Mouse (Mus musculus) lung, embryonic 15.5 days (tissue): ENCODE measurements around the gene Il12rb1. TPM values are rescaled to one million over a fixed set of nuclear protein-coding genes. Genes with fewer than 3 reads are reported as not detected.

Source experiments
- ATAC-seq: fragments of 200-750 bp; cut with Nextera tagmentation; 2 replicates; pipeline ENCODE4 v1.8.0; 2017; ENCODE audit warnings: moderate number of reproducible peaks, borderline replicate concordance; ENCODE audit not compliant: low FRiP score, low TSS enrichment; ENCODE audit errors: extremely low read depth
- H3K27ac ChIP-seq: fragments of 300-500 bp; sonication (generic); 2 replicates; pipeline ENCODE4 v1.5.1; 2015; ENCODE audit warnings: moderate library complexity, mild to moderate bottlenecking, inconsistent platforms
- H3K27me3 ChIP-seq: fragments of 300-500 bp; sonication (generic); 2 replicates; pipeline ENCODE4 v1.6.1; 2015; ENCODE audit warnings: inconsistent platforms
- H3K36me3 ChIP-seq: fragments of 300-500 bp; sonication (generic); 2 replicates; pipeline ENCODE4 v1.6.1; 2015; ENCODE audit warnings: inconsistent platforms
- H3K4me1 ChIP-seq: fragments of 300-500 bp; sonication (generic); 2 replicates; pipeline ENCODE4 v1.6.1; 2015; ENCODE audit warnings: inconsistent platforms
- H3K4me2 ChIP-seq: fragments of 300-500 bp; sonication (generic); 2 replicates; pipeline ENCODE4 v1.6.1; 2015; ENCODE audit warnings: inconsistent platforms, mild to moderate bottlenecking, moderate library complexity
- H3K4me3 ChIP-seq: fragments of 300-500 bp; sonication (generic); 2 replicates; pipeline ENCODE4 v1.5.1; 2015; ENCODE audit warnings: mild to moderate bottlenecking, inconsistent platforms
- H3K9ac ChIP-seq: fragments of 300-500 bp; sonication (generic); 2 replicates; pipeline ENCODE4 v1.6.1; 2015; ENCODE audit warnings: inconsistent platforms
- H3K9me3 ChIP-seq: fragments of 300-500 bp; sonication (generic); 2 replicates; pipeline ENCODE4 v1.6.1; 2016; ENCODE audit warnings: inconsistent platforms
- WGBS: fragments of 180-500 bp; shearing (Covaris S2); methylation state at CpG from one replicate; pipeline ENCODE4 v1.1.7; 2015; 5-methylcytosine and 5-hydroxymethylcytosine counted together
- polyA plus RNA-seq: library from polyadenylated mRNA; unstranded; fragments of >200 nt; fragmentation: Nextera tagmentation; extraction: Ambion mirVana; gene quantifications from 2 replicates; pipeline ENCODE4 v1.2.1, GENCODE M21; 2015

Gene Il12rb1
- polyA plus RNA-seq, 1 experiment from 2014 or later = 0.27 TPM

DNA sequence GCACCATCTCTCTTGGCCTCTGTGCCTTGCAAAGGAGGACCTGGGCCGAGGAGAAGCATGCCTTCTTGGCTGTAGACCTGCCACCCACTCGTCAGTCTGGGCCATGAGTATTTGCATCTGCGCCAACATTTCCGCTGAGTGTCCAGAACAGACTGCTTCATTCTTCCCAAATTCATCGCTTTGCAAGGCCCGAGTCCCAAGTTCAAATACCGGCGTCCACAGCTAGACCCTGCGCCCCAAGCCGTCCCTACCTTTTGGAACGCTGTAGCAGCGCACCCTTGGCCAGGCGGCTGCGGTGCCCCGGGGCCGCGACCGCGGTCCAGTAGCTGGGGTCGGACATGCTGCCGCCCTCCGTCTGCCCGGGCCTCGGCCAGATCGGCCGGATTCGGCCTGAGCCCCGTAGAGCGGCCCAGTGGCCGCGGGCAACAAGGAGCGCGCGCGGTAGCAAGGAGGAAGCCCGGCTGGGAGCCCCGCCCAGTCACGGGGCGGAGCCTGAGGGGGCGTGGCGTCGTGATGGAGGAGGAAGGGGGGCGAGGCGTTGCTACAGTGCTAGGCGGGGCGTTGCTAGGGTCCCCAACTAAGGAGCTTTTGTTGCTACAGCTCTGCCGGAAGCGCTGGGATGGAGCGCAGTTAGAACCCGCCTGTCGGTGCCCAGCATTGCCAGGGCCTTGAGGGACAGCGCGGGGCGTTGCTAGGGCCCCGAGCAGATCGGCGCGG, 16.1 kb upstream of the Il12rb1 start:
- Histone ChIP-seq H3K4me1 (peaks cover 56% of the 10 kb centered on the region), H3K27ac (peak overlapping the region; percentile 90), H3K4me3 (peak overlapping the region; percentile 86), H3K4me2 (peak overlapping the region; percentile 93), H3K27me3 (peaks cover 18% of the 10 kb centered on the region; the same call in 1 of the 2 replicates), H3K9ac (peak overlapping the region; percentile 98), H3K9me3 (no peaks in the 10 kb centered on the region), H3K36me3 (peaks cover 12% of the 10 kb centered on the region)
- 2% methylated on average over 58 of the region's 58 CpGs for WGBS
- ATAC-seq = peak; percentile 80

DNA sequence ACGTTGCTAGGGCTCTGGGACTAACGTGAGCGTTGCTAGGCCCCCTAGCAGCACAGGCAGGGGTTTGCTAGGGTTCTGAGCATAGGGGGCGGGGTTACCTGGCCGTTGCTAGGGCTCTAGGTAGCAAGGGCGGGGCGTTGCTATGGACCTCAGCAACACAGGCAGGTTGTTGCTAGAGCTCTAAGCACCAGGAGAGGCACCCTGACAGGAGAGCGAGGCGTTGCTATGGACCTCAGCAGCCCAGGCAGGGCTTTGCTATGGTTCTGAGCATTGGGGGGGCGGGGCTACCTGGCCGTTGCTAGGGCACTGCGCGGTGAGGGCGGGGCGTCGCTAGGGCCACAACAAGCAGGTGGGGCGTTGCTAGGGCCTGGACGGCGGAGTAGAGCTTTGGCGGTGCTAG, 15.5 kb upstream of the Il12rb1 start:
- H3K27ac ChIP-seq = peak overlapping the region; percentile 90
- peaks cover 19% of the 10 kb centered on the region; the same call in 1 of the 2 replicates for H3K27me3 ChIP-seq
- peak; percentile 48 for ATAC-seq
- H3K4me2 ChIP-seq = peak overlapping the region; percentile 93
- peak overlapping the region; percentile 86 for H3K4me3 ChIP-seq
- H3K9ac ChIP-seq = peak overlapping the region; percentile 98; the same call in 1 of the 2 replicates
- WGBS = under 1% methylated on average over 20 of the region's 20 CpGs
- peaks cover 58% of the 10 kb centered on the region for H3K4me1 ChIP-seq
- H3K9me3 ChIP-seq = no peaks in the 10 kb centered on the region
- H3K36me3 ChIP-seq = peaks cover 8% of the 10 kb centered on the region; the same call in 1 of the 2 replicates

DNA sequence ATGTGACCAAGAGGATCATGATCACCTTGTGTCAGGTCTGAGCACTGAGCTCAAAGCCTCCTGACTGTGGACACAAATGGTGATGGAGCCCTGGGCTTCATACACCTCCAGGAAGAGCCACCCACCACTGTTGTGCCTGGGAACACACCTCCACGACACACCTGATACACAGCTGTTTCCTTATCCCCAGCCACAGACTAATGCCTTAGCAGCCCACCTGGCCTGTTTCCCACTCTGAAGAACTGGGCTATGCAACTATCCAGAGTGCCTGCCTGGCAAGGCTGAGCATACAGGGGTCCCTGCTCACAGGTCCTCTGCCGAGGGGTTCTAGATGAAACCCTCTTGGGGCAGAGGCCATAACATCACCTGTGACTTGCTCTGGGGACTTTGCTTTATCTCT, 14.0 kb upstream of the Il12rb1 start:
- 0 out of 2 replicates have a peak, but pooled peaks cover 4% of the 10 kb centered on the region for H3K36me3 ChIP-seq
- no peak overlapping the region for H3K9ac ChIP-seq
- H3K4me2 ChIP-seq = no peak overlapping the region
- no peaks in the 10 kb centered on the region for H3K9me3 ChIP-seq
- ATAC-seq = no peak
- H3K27me3 ChIP-seq = peaks cover 34% of the 10 kb centered on the region
- 76% methylated on average over 2 of the region's 2 CpGs for whole genome bisulfite sequencing
- H3K27ac ChIP-seq = no peak overlapping the region
- H3K4me1 ChIP-seq = peaks cover 55% of the 10 kb centered on the region
- H3K4me3 ChIP-seq = no peak overlapping the region

DNA sequence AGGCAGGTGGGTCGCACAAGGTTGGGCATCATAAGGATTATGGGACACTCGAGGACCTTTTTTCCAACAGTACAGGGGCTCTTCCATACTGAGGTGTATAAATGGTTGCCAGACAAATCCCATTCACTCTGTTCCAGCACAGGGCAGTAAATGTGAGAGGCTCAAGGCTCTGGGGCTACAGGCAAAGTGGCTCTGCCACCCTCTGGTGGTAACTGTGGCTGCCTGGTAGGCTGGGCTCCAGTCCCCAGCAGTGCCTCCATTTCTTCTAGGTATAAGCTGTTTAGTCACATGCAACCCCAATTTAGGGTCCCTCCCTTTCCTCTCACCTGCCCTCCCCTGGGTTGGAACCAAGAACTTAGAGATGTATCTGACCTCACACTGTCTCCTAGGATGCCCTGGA, 12.9 kb upstream of the Il12rb1 start:
- no peak for ATAC-seq
- Histone ChIP-seq H3K36me3 (no peaks in the 10 kb centered on the region), H3K4me1 (peaks cover 52% of the 10 kb centered on the region), H3K9ac (no peak overlapping the region), H3K27me3 (peaks cover 46% of the 10 kb centered on the region), H3K27ac (no peak overlapping the region), H3K9me3 (no peaks in the 10 kb centered on the region), H3K4me2 (no peak overlapping the region), H3K4me3 (no peak overlapping the region)
- WGBS = 86% methylated on average over 2 of the region's 2 CpGs

DNA sequence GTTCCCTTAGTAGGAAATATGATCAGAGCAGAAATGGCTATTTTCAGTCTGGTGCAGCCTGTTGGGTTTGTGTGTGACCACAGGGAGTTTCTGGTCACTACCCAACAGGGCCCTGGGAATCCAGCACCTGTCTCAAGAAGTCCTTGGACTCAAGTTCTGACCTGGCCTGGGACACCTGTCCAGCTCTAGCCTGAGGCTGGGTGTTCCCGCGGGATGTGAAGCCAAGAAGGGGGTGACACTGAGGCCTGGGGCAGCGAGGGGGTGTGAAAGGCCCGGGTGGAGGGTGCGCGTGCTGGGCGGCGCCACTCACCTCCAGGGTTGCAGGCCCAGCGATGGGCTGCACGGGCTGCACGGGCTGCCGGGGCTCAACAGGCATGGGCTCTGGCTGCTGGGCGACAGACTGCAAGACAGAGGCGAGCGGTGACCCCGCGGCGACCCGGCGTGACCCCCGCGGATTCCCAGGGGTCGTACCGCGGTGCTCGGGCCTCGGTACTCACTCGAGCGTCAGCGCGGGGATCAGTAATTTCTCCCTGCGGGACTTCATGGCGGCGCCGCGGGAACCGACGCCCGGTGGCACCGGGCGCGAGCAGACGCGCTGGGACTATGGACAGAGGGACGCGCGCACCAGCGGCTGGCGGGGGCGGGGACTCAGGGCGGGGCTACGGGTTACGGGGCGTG, 11.7 kb upstream of the Il12rb1 start:
- H3K9ac ChIP-seq = peak overlapping the region; percentile 56
- WGBS = 4% methylated on average over 54 of the region's 54 CpGs
- peaks cover 41% of the 10 kb centered on the region for H3K4me1 ChIP-seq
- H3K36me3 ChIP-seq = no peaks in the 10 kb centered on the region
- ATAC-seq = no peak
- no peaks in the 10 kb centered on the region for H3K9me3 ChIP-seq
- H3K4me3 ChIP-seq = peak overlapping the region; percentile 55
- H3K27me3 ChIP-seq = peaks cover 55% of the 10 kb centered on the region
- peak overlapping the region; percentile 39; the same call in 1 of the 2 replicates for H3K27ac ChIP-seq
- peak overlapping the region; percentile 95 for H3K4me2 ChIP-seq

DNA sequence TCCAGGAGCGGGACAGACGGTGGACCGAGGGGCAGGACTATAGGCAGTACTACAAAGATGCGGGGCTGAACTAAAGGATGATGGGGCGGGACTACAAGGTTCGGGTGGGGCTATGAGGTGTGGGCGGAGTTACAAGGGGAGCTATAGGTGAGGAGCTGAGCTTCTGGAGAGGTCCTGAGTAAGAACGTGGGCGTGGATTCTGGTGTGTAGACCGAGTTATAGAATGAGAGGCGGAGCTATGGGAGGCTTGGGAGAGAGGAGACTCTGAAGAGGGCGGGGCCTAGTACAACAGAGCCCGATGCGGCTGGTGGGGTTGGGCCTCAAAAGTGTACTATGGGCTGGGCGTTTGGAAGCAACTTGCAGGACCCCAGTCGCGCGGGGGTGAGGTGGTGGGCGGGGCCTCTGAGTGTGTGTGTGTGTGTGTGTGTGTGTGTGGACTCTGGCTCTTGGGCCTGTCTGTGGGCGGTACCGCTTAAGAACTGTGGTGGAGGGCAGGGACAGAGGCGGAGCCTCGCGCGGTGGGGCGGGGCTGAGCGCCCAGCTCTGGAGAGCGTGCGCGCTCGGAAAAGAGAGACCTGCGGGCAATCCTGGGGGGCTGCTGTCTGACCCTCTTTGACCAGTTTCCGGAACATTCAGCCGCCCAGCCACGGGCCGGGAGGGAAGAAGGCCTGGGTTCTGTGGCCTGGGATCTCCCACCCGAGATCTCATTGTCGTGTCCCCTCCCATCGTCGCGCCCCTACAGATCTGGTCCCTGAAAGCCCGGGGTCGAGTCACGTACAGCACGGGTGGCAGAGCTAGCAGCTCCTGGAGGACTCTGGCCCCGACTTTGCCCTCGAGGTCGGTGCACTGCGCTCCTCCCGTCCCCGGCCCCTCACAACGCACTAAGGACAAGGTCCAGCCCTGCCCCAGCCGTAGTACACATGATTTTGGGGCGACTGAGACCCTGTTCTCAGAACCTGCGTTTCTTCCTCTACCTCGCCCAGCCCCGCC, 10.9 kb upstream of the Il12rb1 start:
- under 1% methylated on average over 53 of the region's 57 CpGs for WGBS
- Histone ChIP-seq H3K4me3 (peak overlapping the region; percentile 55), H3K9me3 (no peaks in the 10 kb centered on the region), H3K36me3 (no peaks in the 10 kb centered on the region), H3K4me2 (peak overlapping the region; percentile 95), H3K9ac (peak overlapping the region; percentile 44), H3K27me3 (peaks cover 63% of the 10 kb centered on the region), H3K27ac (no peak overlapping the region), H3K4me1 (peaks cover 36% of the 10 kb centered on the region)
- peak; percentile 85 for ATAC-seq

DNA sequence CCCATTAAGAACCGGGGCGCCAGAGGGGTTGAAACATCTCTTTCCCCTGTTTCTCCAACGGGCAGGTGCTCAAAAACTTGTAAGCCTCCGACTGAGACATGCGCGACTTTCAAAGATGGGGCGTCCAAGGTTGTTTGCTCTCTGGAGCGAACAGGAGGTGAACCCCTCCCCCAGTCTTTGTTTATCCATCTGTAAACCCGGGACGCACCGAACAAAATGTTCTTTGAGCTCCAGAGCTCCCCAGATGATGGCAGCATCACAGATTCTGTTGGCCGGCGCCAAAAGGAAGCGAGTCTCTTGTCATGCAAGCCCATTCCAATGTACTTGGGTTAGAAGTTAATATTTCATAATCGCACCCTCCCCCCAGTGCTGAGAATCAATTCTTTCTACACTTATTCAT, 10.0 kb upstream of the Il12rb1 start:
- Histone ChIP-seq H3K4me3 (peak overlapping the region; percentile 55), H3K4me2 (peak overlapping the region; percentile 95), H3K9ac (no peak overlapping the region), H3K27ac (no peak overlapping the region), H3K9me3 (no peaks in the 10 kb centered on the region), H3K27me3 (peaks cover 66% of the 10 kb centered on the region), H3K4me1 (peaks cover 27% of the 10 kb centered on the region), H3K36me3 (no peaks in the 10 kb centered on the region)
- 11% methylated on average over 15 of the region's 15 CpGs for WGBS
- ATAC-seq = no peak

DNA sequence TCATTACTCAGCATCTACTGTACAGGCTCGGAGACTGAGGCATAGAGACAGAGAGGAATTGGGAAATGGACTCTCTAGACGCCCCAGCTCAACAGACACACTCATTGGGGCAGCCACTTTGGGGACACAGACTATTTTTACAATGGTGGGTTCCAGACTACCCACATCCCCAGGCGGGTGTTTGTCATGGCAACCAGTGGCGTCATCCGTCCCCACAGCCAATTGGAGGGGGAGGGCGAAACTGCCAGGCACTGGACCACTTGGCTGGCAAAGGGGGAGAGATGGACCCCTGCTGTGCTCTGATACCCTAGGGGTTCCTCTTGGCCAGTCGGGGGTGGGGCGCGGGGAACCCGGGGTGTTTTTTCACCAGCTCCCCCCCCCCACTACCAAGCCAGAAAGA, 7.6 kb upstream of the Il12rb1 start:
- ATAC-seq = no peak
- H3K4me1 ChIP-seq = peaks cover 33% of the 10 kb centered on the region
- H3K4me3 ChIP-seq = no peak overlapping the region
- no peaks in the 10 kb centered on the region for H3K9me3 ChIP-seq
- H3K27me3 ChIP-seq = peaks cover 62% of the 10 kb centered on the region
- H3K36me3 ChIP-seq = no peaks in the 10 kb centered on the region
- no peak overlapping the region for H3K4me2 ChIP-seq
- no peak overlapping the region for H3K9ac ChIP-seq
- no peak overlapping the region for H3K27ac ChIP-seq
- WGBS = 60% methylated on average over 10 of the region's 10 CpGs

DNA sequence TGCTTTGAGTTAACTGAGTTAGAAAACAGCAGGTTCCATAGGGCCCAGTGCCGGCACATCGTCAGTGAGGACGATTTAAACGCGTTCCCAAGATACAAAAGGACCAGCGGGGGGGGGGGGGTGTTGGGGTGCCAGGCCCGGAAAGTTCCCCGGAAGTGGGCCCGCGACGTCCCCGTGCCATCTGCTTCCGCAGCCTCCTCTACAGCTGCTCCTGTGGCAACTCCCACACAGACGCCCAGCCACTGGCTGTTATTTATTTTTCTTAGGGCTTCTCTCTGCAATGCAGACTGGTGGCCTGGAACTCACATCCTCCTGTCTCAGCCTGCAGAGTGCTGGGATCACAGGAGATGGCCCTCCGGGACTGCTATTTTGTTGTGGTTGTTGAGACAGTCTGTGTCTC, 7.1 kb upstream of the Il12rb1 start:
- peaks cover 32% of the 10 kb centered on the region for H3K4me1 ChIP-seq
- no peak overlapping the region for H3K9ac ChIP-seq
- H3K9me3 ChIP-seq = no peaks in the 10 kb centered on the region
- no peak overlapping the region for H3K4me2 ChIP-seq
- 19% methylated on average over 15 of the region's 15 CpGs for WGBS
- peaks cover 62% of the 10 kb centered on the region for H3K27me3 ChIP-seq
- no peak overlapping the region for H3K4me3 ChIP-seq
- H3K36me3 ChIP-seq = no peaks in the 10 kb centered on the region
- H3K27ac ChIP-seq = no peak overlapping the region
- ATAC-seq = no peak

DNA sequence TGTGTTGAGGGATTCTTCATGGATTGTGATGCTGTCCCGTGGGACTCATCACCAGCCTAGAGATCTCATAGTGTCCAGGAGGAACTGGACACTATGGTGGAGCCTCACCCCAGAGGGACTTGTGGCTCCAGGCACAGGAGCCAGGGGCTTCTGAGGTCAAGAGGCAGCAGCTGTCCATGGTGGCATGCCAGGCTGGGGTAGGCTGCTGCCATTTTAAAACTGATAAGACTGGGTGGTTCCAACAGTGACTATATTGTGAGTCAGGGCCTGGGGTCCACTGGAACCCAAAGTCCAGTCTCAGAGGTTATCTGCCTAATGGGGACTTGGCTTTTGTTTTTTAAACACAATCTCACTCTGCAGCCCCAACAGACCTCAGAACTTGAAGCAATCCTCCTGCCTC, 6.4 kb upstream of the Il12rb1 start:
- Histone ChIP-seq H3K27me3 (peaks cover 62% of the 10 kb centered on the region), H3K9ac (no peak overlapping the region), H3K36me3 (no peaks in the 10 kb centered on the region), H3K27ac (no peak overlapping the region), H3K9me3 (no peaks in the 10 kb centered on the region), H3K4me1 (peaks cover 26% of the 10 kb centered on the region), H3K4me2 (no peak overlapping the region), H3K4me3 (no peak overlapping the region)
- ATAC-seq = no peak
- 77% methylated on average over 1 of the region's 1 CpGs for WGBS

DNA sequence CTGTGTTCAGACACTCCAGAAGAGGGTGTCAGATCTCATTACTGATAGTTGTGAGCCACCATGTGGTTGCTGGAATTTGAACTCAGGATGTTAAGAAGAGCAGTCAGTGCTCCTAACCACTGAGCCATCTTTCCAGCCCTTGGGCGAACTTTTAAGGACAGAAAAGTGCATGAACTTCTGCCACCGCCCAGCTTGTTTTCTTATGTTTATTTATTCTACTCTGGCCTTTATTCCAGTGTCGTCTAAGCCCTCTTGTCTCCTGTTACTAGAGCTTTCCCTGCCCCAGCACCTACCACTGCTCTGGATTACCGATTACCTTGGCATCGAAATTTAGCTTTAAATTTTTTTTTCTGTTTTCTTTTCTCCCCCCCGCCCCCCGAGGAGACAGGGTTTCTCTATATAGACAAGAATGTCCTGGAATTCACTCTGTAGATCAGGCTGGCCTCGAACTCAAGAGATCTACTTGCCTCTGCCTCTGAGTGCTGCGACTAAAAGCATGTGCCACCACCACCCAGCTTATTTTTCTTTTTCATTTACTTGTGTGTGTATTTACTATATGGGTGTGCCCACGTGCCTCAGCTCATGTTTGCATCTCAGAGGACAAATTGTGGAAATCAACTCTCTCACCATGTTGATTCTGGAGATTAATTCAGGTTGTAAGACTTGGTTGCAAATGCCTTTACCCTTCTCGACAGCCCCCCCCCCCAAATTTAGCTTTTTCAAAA, 5.3 kb upstream of the Il12rb1 start:
- H3K9me3 ChIP-seq = no peaks in the 10 kb centered on the region
- no peak overlapping the region for H3K9ac ChIP-seq
- no peak overlapping the region for H3K27ac ChIP-seq
- no peak for ATAC-seq
- peaks cover 21% of the 10 kb centered on the region for H3K4me1 ChIP-seq
- peak overlapping the region; percentile 94; the same call in 1 of the 2 replicates for H3K4me2 ChIP-seq
- H3K27me3 ChIP-seq = peaks cover 58% of the 10 kb centered on the region
- no peak overlapping the region for H3K4me3 ChIP-seq
- H3K36me3 ChIP-seq = no peaks in the 10 kb centered on the region
- 54% methylated on average over 11 of the region's 11 CpGs for WGBS
